Mouse (Mus musculus): ENCODE results near the gene Pde4dip.

DNA sequence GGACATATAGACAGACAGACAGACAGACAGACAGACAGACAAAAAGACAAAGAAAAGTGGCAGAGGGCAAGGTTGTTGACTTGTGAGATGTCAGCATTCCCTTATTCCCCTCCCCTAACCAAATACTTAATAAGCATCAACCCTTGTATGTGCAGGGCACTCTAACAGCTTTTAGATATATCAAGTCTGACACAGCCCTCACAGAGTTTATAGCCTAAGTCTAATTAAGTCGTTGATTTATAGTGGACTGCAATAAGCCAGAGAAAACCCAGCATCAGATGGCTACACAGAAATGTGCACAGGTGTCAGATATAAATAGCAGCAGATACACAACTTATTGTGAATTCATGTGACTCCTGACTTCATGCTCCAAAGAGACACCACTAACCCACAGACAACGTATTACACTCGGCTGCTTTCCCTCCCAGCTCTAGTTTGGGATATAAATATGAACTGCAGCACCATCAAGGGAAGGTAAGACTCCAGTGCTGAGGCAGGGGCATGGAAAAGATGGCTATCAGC is 87.3 kb downstream of the Pde4dip start:
- TF ChIP-seq CTCF (IDR thresholded peaks at IDR 0.05; ENCODE audit: insufficient read depth, low read depth, low read length) (no peak), POLR2A (IDR thresholded peaks at IDR 0.05; ENCODE audit: insufficient read depth, low read depth, low read length) (no peak)

All from olfactory bulb, adult 2 months (tissue).